Mouse (Mus musculus): Measurements from ENCODE around the gene Slc17a9. TPM values are rescaled to one million over a fixed set of nuclear protein-coding genes. Genes with fewer than 3 reads are reported as not detected.

Gene Slc17a9
- polyA plus RNA-seq, 1 experiment: 0.04 TPM

GRCm38 (mm10) chr2:180776793-180777192 lies 51.7 kb downstream of the Slc17a9 start, which contains the start of gene Bhlhe23:
Bhlhe23 (minus strand) TSS chr2:180776900.
- H3K79me2 ChIP-seq (ENCODE audit: control insufficient read depth, insufficient read depth): no peaks in the 10 kb centered on the region
- H3K36me3 ChIP-seq (ENCODE audit: control insufficient read depth, insufficient read depth): no peaks in the 10 kb centered on the region
- no peak within 1 kb of the TSS for H3ac ChIP-seq (ENCODE audit: control insufficient read depth, insufficient read length, low read depth)
- H3K4me3 ChIP-seq (ENCODE audit: insufficient read depth, poor library complexity, severe bottlenecking): no peak within 1 kb of the TSS
- TF ChIP-seq CEBPB (IDR thresholded peaks at IDR 0.05; ENCODE audit: low read depth) (no peak), FOSL1 (IDR thresholded peaks at IDR 0.05; ENCODE audit: insufficient read depth, low read length, poor library complexity, severe bottlenecking) (no peak), CTCF (IDR thresholded peaks at IDR 0.05; ENCODE audit: control insufficient read depth, insufficient read depth, insufficient read length) (no peak), MYOD1 (IDR thresholded peaks at IDR 0.05; ENCODE audit: control insufficient read depth, insufficient read length, low read depth) (no peak), USF1 (IDR thresholded peaks at IDR 0.05; ENCODE audit: low read depth) (no peak)
- H3K27me3 ChIP-seq (ENCODE audit: control insufficient read depth, insufficient read depth, insufficient read length): peaks cover 69% of the 10 kb centered on the region
- H3K79me3 ChIP-seq (ENCODE audit: low read depth): no peaks in the 10 kb centered on the region

- Histone ChIP-seq H3K27me3 (ENCODE audit: control insufficient read depth, insufficient read depth, insufficient read length) (peaks cover 56% of the 10 kb centered on the region), H3K79me2 (ENCODE audit: control insufficient read depth, insufficient read depth) (no peaks in the 10 kb centered on the region), H3K79me3 (ENCODE audit: low read depth) (no peaks in the 10 kb centered on the region), H3ac (ENCODE audit: control insufficient read depth, insufficient read length, low read depth) (no peak overlapping the region), H3K36me3 (ENCODE audit: control insufficient read depth, insufficient read depth) (no peaks in the 10 kb centered on the region), H3K4me3 (ENCODE audit: insufficient read depth, poor library complexity, severe bottlenecking) (no peak overlapping the region)
- TF ChIP-seq MAX (IDR thresholded peaks at IDR 0.05): no peak
- no peak for TF ChIP-seq MYOD1 (IDR thresholded peaks at IDR 0.05; ENCODE audit: control insufficient read depth, insufficient read length, low read depth)
- peak; percentile 59 for TF ChIP-seq CTCF (IDR thresholded peaks at IDR 0.05; ENCODE audit: control insufficient read depth, insufficient read depth, insufficient read length)
- no peak for TF ChIP-seq FOSL1 (IDR thresholded peaks at IDR 0.05; ENCODE audit: insufficient read depth, low read length, poor library complexity, severe bottlenecking)
- no peak for TF ChIP-seq USF1 (IDR thresholded peaks at IDR 0.05; ENCODE audit: low read depth)
- TF ChIP-seq CEBPB (IDR thresholded peaks at IDR 0.05; ENCODE audit: low read depth): peak; percentile 49
- TF ChIP-seq MYOG (IDR thresholded peaks at IDR 0.05; ENCODE audit: control insufficient read depth, extremely low read depth, insufficient read length): no peak
Measured at GRCm38 (mm10) chr2:180779226-180780104, 54.4 kb downstream of the Slc17a9 start.

GRCm38 (mm10) chr2:180780282-180780681 lies 55.2 kb downstream of the Slc17a9 start:
- no peak overlapping the region for H3K4me3 ChIP-seq (ENCODE audit: insufficient read depth, poor library complexity, severe bottlenecking)
- H3K79me2 ChIP-seq (ENCODE audit: control insufficient read depth, insufficient read depth): no peaks in the 10 kb centered on the region
- no peaks in the 10 kb centered on the region for H3K79me3 ChIP-seq (ENCODE audit: low read depth)
- TF ChIP-seq MYOD1 (IDR thresholded peaks at IDR 0.05; ENCODE audit: control insufficient read depth, insufficient read length, low read depth): no peak
- TF ChIP-seq MYOG (IDR thresholded peaks at IDR 0.05; ENCODE audit: control insufficient read depth, extremely low read depth, insufficient read length): no peak
- TF ChIP-seq MAX (IDR thresholded peaks at IDR 0.05): no peak
- no peak for TF ChIP-seq CTCF (IDR thresholded peaks at IDR 0.05; ENCODE audit: control insufficient read depth, insufficient read depth, insufficient read length)
- TF ChIP-seq FOSL1 (IDR thresholded peaks at IDR 0.05; ENCODE audit: insufficient read depth, low read length, poor library complexity, severe bottlenecking): no peak
- no peak for TF ChIP-seq CEBPB (IDR thresholded peaks at IDR 0.05; ENCODE audit: low read depth)
- TF ChIP-seq USF1 (IDR thresholded peaks at IDR 0.05; ENCODE audit: low read depth): no peak
- no peak overlapping the region for H3ac ChIP-seq (ENCODE audit: control insufficient read depth, insufficient read length, low read depth)
- no peaks in the 10 kb centered on the region for H3K36me3 ChIP-seq (ENCODE audit: control insufficient read depth, insufficient read depth)
- H3K27me3 ChIP-seq (ENCODE audit: control insufficient read depth, insufficient read depth, insufficient read length): peaks cover 58% of the 10 kb centered on the region

GRCm38 (mm10) chr2:180786732-180787131 lies 61.7 kb downstream of the Slc17a9 start:
- TF ChIP-seq MYOD1 (IDR thresholded peaks at IDR 0.05; ENCODE audit: control insufficient read depth, insufficient read length, low read depth): no peak
- TF ChIP-seq CTCF (IDR thresholded peaks at IDR 0.05; ENCODE audit: control insufficient read depth, insufficient read depth, insufficient read length): peak; percentile 4
- Histone ChIP-seq H3K27me3 (ENCODE audit: control insufficient read depth, insufficient read depth, insufficient read length) (peaks cover 58% of the 10 kb centered on the region), H3K4me3 (ENCODE audit: insufficient read depth, poor library complexity, severe bottlenecking) (no peak overlapping the region), H3K79me2 (ENCODE audit: control insufficient read depth, insufficient read depth) (no peaks in the 10 kb centered on the region), H3K79me3 (ENCODE audit: low read depth) (no peaks in the 10 kb centered on the region), H3ac (ENCODE audit: control insufficient read depth, insufficient read length, low read depth) (no peak overlapping the region), H3K36me3 (ENCODE audit: control insufficient read depth, insufficient read depth) (no peaks in the 10 kb centered on the region)

GRCm38 (mm10) chr2:180787566-180788232 lies 62.6 kb downstream of the Slc17a9 start:
- Histone ChIP-seq H3K36me3 (ENCODE audit: control insufficient read depth, insufficient read depth) (no peaks in the 10 kb centered on the region), H3K79me2 (ENCODE audit: control insufficient read depth, insufficient read depth) (no peaks in the 10 kb centered on the region), H3ac (ENCODE audit: control insufficient read depth, insufficient read length, low read depth) (no peak overlapping the region), H3K27me3 (ENCODE audit: control insufficient read depth, insufficient read depth, insufficient read length) (peaks cover 59% of the 10 kb centered on the region), H3K4me3 (ENCODE audit: insufficient read depth, poor library complexity, severe bottlenecking) (no peak overlapping the region), H3K79me3 (ENCODE audit: low read depth) (no peaks in the 10 kb centered on the region)
- no peak for TF ChIP-seq CEBPB (IDR thresholded peaks at IDR 0.05; ENCODE audit: low read depth)
- TF ChIP-seq MAX (IDR thresholded peaks at IDR 0.05): no peak
- no peak for TF ChIP-seq USF1 (IDR thresholded peaks at IDR 0.05; ENCODE audit: low read depth)
- no peak for TF ChIP-seq CTCF (IDR thresholded peaks at IDR 0.05; ENCODE audit: control insufficient read depth, insufficient read depth, insufficient read length)
- no peak for TF ChIP-seq FOSL1 (IDR thresholded peaks at IDR 0.05; ENCODE audit: insufficient read depth, low read length, poor library complexity, severe bottlenecking)
- no peak for TF ChIP-seq MYOG (IDR thresholded peaks at IDR 0.05; ENCODE audit: control insufficient read depth, extremely low read depth, insufficient read length)
- TF ChIP-seq MYOD1 (IDR thresholded peaks at IDR 0.05; ENCODE audit: control insufficient read depth, insufficient read length, low read depth): no peak

Measured in C2C12 (cell line).